Mouse (Mus musculus): ENCODE measurements around the gene Srsf3. TPM values are rescaled to one million over a fixed set of nuclear protein-coding genes. Genes with fewer than 3 reads are reported as not detected.

The Srsf3 gene
- total RNA-seq, 2 experiments from 2014 or later, result 144 to 193 TPM

DNA sequence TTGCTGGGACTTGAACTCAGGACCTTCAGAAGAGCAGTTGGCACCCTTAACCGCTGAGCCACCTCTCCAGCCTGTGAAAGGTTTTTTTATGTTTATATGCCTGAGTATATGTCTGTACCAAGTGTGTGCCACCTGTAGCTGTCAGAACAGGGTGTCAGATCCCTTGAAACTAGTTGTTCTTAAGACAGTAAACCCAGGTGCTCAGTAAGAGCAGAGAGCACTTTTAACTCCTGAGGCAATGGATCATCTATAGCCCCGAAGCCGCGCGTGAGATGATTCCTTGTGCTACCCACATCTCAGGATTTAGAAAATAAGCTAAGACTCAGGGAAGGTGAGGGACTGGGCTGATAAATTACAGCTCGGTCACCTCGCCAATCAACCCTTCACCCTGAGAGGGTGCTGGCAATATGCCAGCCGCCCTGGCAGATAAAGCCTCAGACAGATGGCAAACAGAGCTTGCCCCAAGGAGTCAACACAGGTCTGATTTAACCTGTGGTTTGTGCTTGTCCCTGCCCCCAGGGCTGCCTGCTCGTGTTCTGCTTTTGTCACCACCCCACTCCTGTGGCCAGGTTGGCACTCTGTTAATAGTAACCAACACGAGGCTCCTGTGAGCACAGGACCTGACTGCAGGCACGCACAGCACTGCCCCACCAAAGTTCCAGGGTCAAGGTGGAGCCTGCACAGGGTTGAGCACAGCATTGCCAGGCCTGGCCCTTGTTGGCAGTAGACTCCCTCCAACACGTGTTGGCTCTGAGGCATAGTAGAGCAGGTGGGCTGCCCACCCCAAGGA, 13.5 kb downstream of the Srsf3 start:
- peak; percentile 76 for DNase-seq

DNA sequence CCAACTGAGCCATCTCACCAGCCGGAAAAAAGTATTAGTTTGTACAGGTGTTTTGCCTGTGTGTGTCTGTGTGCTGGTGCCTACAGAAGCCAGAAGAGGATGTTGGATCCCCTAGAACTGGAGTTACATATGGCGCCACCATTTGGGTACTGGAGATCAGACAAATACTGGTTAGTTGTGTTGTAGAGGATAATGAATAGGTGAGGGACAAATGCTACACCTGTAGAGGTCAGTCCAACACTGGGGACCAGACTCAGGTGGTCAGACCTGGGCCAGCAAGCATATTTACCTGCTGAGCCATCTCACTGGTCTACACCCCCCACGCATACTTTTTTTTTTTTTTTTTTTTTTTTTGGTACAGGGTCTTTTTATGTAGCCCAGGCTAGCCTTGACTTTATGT, 14.4 kb downstream of the Srsf3 start:
- no peak for DNase-seq

DNA sequence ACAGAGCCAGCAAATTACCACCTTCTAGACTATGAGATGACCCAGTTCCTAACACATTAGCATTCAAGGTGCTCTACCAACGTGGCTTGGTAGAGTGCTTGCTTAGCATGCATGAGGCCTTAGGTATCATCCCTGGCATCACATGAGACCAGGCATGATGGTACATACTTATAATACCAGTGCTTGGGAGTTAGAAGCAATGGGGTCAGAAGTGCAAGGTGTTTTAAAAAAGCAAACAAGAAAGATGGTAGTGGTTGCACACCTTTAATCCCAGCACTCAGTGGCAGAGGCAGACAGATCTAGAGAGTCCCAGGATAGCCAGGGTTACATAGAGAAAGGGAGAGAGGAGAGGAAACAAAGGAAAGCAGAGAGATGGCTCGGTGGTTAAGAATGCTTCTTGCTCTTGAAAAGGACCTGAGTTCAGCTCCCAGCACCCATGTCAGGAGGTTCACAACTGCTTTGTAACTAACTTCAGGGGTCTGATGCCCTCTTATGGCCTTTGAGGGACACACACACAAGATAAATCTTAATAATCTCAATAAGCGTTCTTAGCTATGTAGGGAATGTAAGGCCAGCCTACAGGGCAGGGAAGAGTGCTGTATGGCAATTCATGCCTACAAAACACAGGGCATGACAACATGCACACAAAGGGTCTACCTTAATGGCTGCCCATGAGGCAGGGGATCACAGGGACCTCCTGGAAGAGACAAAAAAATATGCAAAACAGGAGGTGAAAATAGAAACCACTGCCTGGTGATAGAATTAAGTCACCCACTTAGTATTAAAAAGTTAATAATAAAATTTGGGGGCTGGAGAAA, 15.5 kb downstream of the Srsf3 start:
- DNase-seq, result no peak

DNA sequence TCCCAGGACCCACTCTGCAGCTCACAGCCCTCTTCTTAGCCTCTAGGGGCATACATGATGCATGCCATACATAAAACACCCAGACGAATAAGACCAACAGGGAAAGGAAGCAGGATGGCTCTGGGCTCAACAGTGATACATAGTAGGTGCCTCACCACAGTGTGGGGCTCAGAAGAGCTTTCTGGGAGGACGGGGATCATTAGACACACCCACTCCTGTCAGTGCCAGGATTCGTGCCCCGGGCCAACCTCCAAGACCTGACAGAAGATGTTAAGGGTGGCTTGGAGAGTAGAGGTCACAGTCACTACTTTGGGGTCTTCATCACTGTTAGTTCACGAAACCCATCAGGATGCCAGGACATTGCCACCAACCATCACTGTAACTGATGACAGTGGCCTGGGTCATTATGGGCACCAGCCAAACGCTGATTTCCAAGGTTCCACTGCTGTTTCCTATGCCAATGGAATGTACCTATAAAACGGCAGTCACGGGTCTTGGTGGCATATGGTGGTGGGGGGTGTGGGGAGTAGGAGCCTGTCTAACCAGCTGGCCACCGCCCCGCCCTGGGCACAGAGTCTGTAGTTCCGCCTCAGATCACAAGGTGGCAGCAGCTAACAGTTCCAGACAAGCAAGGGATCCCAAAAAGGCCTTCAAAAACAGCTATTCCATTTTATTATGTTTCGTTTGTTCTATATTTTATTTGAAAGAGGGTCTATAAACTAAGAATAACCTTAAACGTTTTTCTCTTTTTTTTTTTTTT, 16.5 kb downstream of the Srsf3 start:
- DNase-seq, result peak; percentile 91

DNA sequence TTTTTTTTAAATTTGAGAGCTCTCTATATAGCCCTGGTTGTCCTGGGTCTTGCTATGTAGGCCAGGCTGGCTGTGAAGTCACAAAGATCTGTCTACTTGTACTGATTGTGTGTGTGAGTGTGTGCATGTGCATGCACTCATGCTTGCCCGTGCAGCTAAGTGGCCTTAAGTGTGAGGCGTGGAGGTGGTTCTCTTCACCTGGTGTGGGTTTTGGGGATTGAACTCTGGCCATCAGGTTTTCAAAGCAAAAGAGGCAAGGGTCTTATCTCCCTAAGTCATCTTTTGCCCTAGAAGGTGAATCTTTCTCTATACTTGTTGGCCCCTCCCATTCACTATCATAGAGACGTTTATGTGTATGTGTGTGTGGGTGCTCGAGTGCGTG, 17.1 kb downstream of the Srsf3 start:
- no peak for DNase-seq

- no peak for DNase-seq
These were observed 17.5 kb downstream of the Srsf3 start for GRCm38 (mm10) chr17:29049923-29050322.

DNA sequence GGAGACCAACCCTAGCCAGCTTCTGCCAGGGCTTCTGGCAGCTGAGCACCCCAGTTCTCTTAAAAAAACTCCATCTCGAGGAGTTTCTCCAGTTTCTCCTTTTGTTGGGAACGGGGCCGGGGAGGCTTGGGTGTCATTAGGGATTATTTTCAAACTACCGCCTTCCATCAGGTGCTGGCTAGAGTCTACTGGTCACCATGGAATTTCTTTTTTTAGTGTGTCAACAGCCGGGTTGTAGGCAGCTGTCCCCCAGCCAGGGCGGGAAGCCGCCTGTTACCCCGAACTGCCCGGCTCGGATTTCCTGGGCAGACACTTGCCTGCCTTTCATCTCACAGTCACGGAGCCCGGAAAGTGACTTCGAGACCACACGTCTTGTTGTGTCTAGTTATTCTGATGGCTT, 18.4 kb downstream of the Srsf3 start:
- no peak for DNase-seq

DNA sequence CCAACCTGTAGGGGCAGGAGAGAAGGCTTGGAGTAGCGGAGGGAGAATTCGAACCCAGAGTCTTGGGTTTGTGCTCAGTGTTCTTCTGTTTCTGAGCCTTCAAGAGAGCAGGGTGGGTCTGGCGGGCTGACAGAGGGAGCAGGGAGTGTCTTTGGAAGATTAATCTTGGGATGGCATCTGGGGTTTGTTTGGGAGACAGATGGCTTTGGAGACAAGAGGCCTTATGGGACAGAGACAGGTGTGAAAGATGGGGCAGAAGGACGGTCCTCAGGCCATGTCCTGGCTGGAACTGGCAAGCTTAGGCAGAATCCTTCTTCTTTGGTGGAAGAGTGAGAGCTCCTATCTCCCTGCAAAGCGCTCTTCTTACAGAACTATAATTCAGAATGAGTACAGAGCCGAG, 20.6 kb downstream of the Srsf3 start:
- DNase-seq, result no peak

DNA sequence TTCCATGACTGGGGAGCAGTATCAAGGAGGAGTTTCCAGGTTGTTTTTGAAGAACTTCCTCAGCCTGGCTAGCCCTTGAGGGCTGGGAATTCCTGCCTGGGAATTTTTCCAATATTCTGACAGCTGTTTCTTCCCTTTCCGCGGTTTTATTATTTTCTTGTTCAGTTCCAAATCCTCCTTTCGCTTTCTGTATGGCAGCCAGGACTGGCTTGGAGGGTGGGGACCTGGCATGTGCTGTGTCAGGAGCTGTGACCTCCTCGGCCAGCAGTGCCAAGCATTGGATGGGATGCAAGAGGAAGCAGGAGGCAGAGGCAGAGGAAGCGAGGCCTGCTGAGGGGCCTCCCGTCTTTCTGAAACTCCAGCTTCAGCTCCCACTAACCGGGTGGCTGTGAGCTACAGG, 21.4 kb downstream of the Srsf3 start:
- DNase-seq, result peak; percentile 74

DNA sequence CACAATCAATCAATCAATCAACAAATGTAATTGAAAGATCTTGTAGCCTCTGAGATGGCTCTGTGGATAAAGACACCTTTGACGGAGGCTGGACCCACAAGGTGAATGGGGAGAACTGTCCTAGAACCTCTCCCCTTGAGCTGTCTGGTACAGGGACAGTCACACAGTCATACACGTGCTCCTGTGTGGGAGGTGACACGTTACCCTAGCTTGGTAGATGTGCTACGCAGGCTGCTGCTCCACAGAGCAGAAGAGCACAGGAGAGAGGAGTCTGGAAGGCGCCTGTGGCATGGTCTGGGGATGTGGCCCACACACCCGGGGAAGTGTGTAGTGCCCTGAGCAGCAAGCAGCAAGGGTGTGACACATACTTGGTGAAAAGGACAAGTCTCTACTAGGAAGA, 22.0 kb downstream of the Srsf3 start:
- no peak for DNase-seq

- DNase-seq, result no peak
These were observed 23.2 kb downstream of the Srsf3 start for GRCm38 (mm10) chr17:29055586-29055985.

DNA sequence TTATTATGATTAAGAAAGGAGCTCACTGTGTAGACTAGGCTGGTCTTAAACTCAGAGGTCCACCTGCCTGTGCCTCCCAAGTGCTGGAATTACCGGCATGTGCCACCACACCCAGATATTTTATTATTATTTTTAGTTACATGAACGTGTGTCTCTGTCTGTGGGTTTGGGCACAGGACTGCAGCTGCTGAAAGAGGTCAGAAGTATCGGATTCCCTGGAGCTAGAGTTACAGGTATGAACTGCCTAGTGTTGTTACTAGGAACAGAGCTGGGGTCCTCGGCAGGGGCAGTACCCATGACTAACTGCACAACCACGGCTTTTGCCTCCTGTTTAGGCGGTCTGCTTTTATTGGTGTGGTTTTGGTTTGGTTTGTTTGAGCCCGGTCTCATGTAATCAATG, 23.8 kb downstream of the Srsf3 start:
- DNase-seq, result no peak

- no peak for DNase-seq
These were observed 24.3 kb downstream of the Srsf3 start for GRCm38 (mm10) chr17:29056699-29057151.

GRCm38 (mm10) chr17:29057361-29057890, 25.0 kb downstream of the Srsf3 start:
- DNase-seq, result no peak

DNA sequence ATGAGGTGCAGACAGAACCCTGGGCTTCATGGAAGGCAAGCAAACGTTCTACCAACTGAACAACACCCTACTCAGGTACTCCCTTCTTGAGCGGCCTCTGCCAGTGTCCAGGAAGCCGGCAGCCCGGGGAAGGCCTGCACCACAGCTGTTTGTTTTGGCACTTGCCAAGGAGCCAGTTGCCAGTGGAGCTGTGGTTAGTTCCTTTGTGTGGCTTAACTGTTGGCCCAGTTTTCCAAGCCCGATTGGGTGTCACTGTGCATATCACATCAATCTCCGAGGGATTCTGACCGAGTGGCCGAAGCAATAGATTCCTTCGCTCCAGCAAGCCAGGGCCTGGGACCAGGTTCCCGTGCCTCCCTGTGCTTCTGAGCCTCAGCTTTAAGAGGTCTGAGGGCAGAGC, 25.5 kb downstream of the Srsf3 start:
- DNase-seq, result peak; percentile 65

- DNase-seq, result no peak
These were observed 26.1 kb downstream of the Srsf3 start for GRCm38 (mm10) chr17:29058487-29058886.

GRCm38 (mm10) chr17:29059581-29059980, 27.2 kb downstream of the Srsf3 start:
- no peak for DNase-seq

DNA sequence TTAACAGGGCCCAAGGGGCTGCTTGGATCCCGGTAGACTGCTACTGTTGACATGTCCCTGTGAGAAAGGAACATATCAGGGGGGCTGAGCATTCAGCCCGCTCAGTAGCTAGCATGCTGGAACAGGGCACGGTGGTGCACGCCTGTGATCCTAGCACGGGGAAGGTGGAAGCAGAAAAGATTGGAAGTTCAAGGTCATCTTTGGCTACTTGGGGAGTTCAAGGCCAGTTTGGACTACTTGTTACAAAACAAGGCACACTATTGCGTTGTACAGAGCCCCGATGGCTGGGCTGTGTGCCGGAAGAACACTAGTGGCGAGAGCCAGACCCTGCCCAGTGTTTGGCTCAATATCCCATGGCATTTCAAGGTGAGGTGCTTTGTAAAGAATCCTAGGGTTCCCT, 28.5 kb downstream of the Srsf3 start:
- peak; percentile 49 for DNase-seq

- no peak for DNase-seq
These were observed 29.9 kb downstream of the Srsf3 start for GRCm38 (mm10) chr17:29062119-29063035.

GRCm38 (mm10) chr17:29063121-29063987, 30.9 kb downstream of the Srsf3 start:
- no peak for DNase-seq

DNA sequence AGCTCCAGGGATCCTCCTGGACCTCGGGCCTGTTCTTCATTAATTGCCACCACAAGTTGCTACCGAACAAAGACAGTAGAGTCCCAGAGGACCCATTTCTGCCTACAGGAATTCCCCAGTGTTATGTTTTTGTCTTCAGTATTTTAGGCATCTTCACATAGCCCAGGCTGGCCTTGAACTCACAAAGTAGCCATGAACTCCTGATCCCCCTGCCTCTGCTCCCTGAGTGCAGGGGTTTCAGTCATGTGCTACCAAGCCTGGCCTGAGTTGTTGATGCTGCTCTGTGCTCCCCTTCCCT, 31.5 kb downstream of the Srsf3 start:
- DNase-seq, result no peak
